Mouse (Mus musculus) kidney, embryonic 16.5 days (tissue): Measurements from ENCODE around the gene Cers5. TPM values are rescaled to one million over a fixed set of nuclear protein-coding genes. Genes with fewer than 3 reads are reported as not detected.

Experiments
- ATAC-seq: fragments of 200-750 bp; cut with Nextera tagmentation; 2 replicates; pipeline ENCODE4 v1.8.0; 2017; ENCODE audit warnings: moderate TSS enrichment; ENCODE audit not compliant: low FRiP score, low TSS enrichment
- H3K27ac ChIP-seq: fragments of 300-500 bp; sonication (generic); 2 replicates; pipeline ENCODE4 v1.5.1; 2014; ENCODE audit warnings: low read length
- H3K27me3 ChIP-seq: fragments of 300-500 bp; sonication (generic); 2 replicates; pipeline ENCODE4 v1.6.1; 2014; ENCODE audit warnings: low read length, control low read depth, mixed read lengths; ENCODE audit not compliant: insufficient read depth
- H3K36me3 ChIP-seq: fragments of 300-500 bp; sonication (generic); 2 replicates; pipeline ENCODE4 v1.6.1; 2014; ENCODE audit warnings: low read length, control low read depth, mixed read lengths; ENCODE audit not compliant: insufficient read depth
- H3K4me1 ChIP-seq: fragments of 300-500 bp; sonication (generic); 2 replicates; pipeline ENCODE4 v1.6.1; 2014; ENCODE audit warnings: low read length, control low read depth, mixed read lengths; ENCODE audit not compliant: insufficient read depth
- H3K4me2 ChIP-seq: fragments of 300-500 bp; sonication (generic); replicated peaks from 2 replicates; pipeline ENCODE4 v1.6.1; 2014; ENCODE audit warnings: low read depth, low read length
- H3K4me3 ChIP-seq: fragments of 300-500 bp; sonication (generic); 2 replicates; pipeline ENCODE4 v1.5.1; 2014; ENCODE audit warnings: mild to moderate bottlenecking, low read length
- H3K9ac ChIP-seq: fragments of 300-500 bp; sonication (generic); replicated peaks from 2 replicates; pipeline ENCODE4 v1.6.1; 2014; ENCODE audit warnings: low read length
- H3K9me3 ChIP-seq: fragments of 300-500 bp; sonication (generic); 2 replicates; pipeline ENCODE4 v1.6.1; 2016; ENCODE audit warnings: low read length, control low read depth
- WGBS: fragments of 180-500 bp; shearing (Covaris S2); extraction: QIAGEN DNeasy Blood & Tissue Kit; methylation state at CpG from one replicate; pipeline ENCODE4 v1.1.7; 2014; 5-methylcytosine and 5-hydroxymethylcytosine counted together
- polyA plus RNA-seq: library from polyadenylated mRNA; unstranded; fragments of >200 nt; fragmentation: Nextera tagmentation; extraction: Ambion mirVana; gene quantifications from 2 replicates; pipeline ENCODE4 v1.2.1, GENCODE M21; 2015

The Cers5 gene
- polyA plus RNA-seq, 1 experiment from 2014 or later, result 87.2 TPM

- 3% methylated on average over 4 of the region's 4 CpGs for WGBS
- no peak overlapping the region for H3K9ac ChIP-seq
- no peaks in the 10 kb centered on the region for H3K36me3 ChIP-seq
- no peak overlapping the region for H3K4me3 ChIP-seq
- no peak for ATAC-seq
- no peaks in the 10 kb centered on the region for H3K4me1 ChIP-seq
- no peaks in the 10 kb centered on the region for H3K27me3 ChIP-seq
- no peak overlapping the region for H3K4me2 ChIP-seq
- no peaks in the 10 kb centered on the region for H3K9me3 ChIP-seq
- H3K27ac ChIP-seq, result no peak overlapping the region
Observed at GRCm38 (mm10) chr15:99690924-99691323, 81.8 kb downstream of the Cers5 start.

GRCm38 (mm10) chr15:99688712-99689111 is 84.0 kb downstream of the Cers5 start:
- Histone ChIP-seq H3K4me1 (no peaks in the 10 kb centered on the region), H3K9me3 (no peaks in the 10 kb centered on the region), H3K4me2 (no peak overlapping the region), H3K36me3 (no peaks in the 10 kb centered on the region), H3K27ac (no peak overlapping the region), H3K9ac (no peak overlapping the region), H3K4me3 (no peak overlapping the region), H3K27me3 (no peaks in the 10 kb centered on the region)
- no peak for ATAC-seq
- 3% methylated on average over 4 of the region's 4 CpGs for WGBS

Other genes starting within 250 kb of the Cers5 start
- gene Faim2, start 244.7 kb downstream of the Cers5 start, polyA plus RNA-seq, result 0.32 and 0.50 TPM in 2 replicates
- gene Aqp2, start 193.8 kb downstream of the Cers5 start, polyA plus RNA-seq, result 109 and 159 TPM in 2 replicates
- gene Aqp5, start 182.1 kb downstream of the Cers5 start, polyA plus RNA-seq, result 3.7 and 5.0 TPM in 2 replicates
- gene Aqp6, start 171.5 kb downstream of the Cers5 start, polyA plus RNA-seq, result 0.10 TPM in 1 of 2 replicates, not detected in the other
- gene Racgap1, start 121.2 kb downstream of the Cers5 start, polyA plus RNA-seq, result 143 and 157 TPM in 2 replicates
- 1.7 TPM in 2 replicates for gene Asic1, start 102.5 kb downstream of the Cers5 start, polyA plus RNA-seq
- gene Smarcd1, start 70.8 kb downstream of the Cers5 start, polyA plus RNA-seq, result 49.8 and 56.3 TPM in 2 replicates
- gene Gm17349, start 67.4 kb downstream of the Cers5 start, polyA plus RNA-seq, result not detected in 2 replicates
- 45.4 and 46.1 TPM in 2 replicates for gene Gpd1, start 55.4 kb downstream of the Cers5 start, polyA plus RNA-seq
- gene Cox14, start 47.3 kb downstream of the Cers5 start, polyA plus RNA-seq, result 193 and 197 TPM in 2 replicates
- gene Lima1, start 102.6 kb upstream of the Cers5 start, polyA plus RNA-seq, result 54.7 and 62.1 TPM in 2 replicates
- 0.02 TPM in 1 of 2 replicates, not detected in the other for gene Fam186a, start 194.2 kb upstream of the Cers5 start, polyA plus RNA-seq
- 33.7 and 39.6 TPM in 2 replicates for gene Larp4, start 197.2 kb upstream of the Cers5 start, polyA plus RNA-seq